Mouse (Mus musculus): ENCODE data around the gene Adprhl1.

DNA sequence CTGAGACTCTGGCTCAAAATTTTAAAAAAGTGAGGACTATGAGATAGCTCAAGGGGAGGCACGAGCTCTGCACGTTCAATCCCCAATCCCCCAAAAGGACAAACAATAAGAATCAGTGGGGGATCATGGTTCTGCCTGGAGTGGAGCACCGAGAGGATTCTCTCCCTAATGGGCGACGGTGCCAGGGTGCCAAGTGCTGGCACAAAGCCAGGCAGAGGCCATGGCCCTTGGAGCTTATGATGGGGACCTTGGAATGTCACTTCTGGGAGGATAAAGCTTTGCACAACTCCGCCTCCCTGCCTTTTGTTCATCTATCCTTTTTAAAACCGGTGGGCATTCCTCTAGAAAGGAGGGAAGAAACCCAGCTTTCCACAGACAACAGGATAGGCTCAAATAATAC, 66.3 kb downstream of the Adprhl1 start:
- TF ChIP-seq CTCF (IDR thresholded peaks at IDR 0.05; ENCODE audit: control insufficient read depth, insufficient read depth, low read length), result no peak
- TF ChIP-seq POLR2A (IDR thresholded peaks at IDR 0.05; ENCODE audit: borderline replicate concordance, control insufficient read depth, low read depth, low read length), result no peak
